In genomic region chr11:23428301-23428700, GRCm38 (mm10) we compare ENCODE assay signal across 21 mouse cellular contexts.
A peak's percentile ranks its signal among the peaks of the same experiment; 100 is the strongest.
DNase-seq lines count a peak whose midpoint lies in the region; ATAC-seq and TF ChIP-seq lines count a peak whose summit lies in the region.
"Had no signal": no experiment of that assay in that cellular context is flagged by ENCODE, and none has a peak within 500 bp of the region (broad histone marks: within the 10 kb centered on the region; RNA-seq: fewer than 3 reads in every experiment).

No protein-coding gene starts in this region.

- peaks cover 0 to 4% of the 10 kb centered on the region in 2 experiments; a peak in 3 of 4 replicates for H3K4me1 ChIP-seq in heart, embryonic 14.5 days (ENCODE audit: control insufficient read depth in 2 of 2, insufficient read depth in 2 of 2, low read length in 2 of 2)
- no peaks in the 10 kb centered on the region for H3K4me1 ChIP-seq in liver, embryonic 12.5 days
- H3K4me1 ChIP-seq: embryonic facial prominence, embryonic 13.5 days; forebrain, embryonic 12.5 days; hindbrain, embryonic 13.5 days; intestine, embryonic 15.5 days had no signal

- peak overlapping the region; percentile 51; the same call in 1 of the 2 replicates for H3K27ac ChIP-seq in gastrocnemius, adult 2 months
- peak overlapping the region in 1 of 2 experiments; percentile 27; a peak in 3 of 4 replicates for H3K27ac ChIP-seq in heart, embryonic 14.5 days (replicated peaks in 1 of 2; ENCODE audit: control insufficient read depth in 1 of 2, insufficient read depth in 1 of 2, low read depth in 2 of 2, low read length in 2 of 2)
- no peak overlapping the region for H3K27ac ChIP-seq in liver, embryonic 12.5 days
- H3K27ac ChIP-seq: embryonic facial prominence, embryonic 13.5 days; forebrain, embryonic 12.5 days; hindbrain, embryonic 13.5 days; intestine, embryonic 15.5 days had no signal

- DNase-seq in gastrocnemius, adult 2 months, result no peak
- DNase-seq in gastrocnemius, postnatal 36 days, result no peak
- DNase-seq in heart, adult 8-10 months (ENCODE audit: low spot score), result peak; percentile 19
- peak; percentile 31 to 52 for DNase-seq in heart, postnatal 10 days
- DNase-seq in cerebellum, postnatal 14 days, result no peak
- no peak for DNase-seq in frontal cortex, postnatal 10 days (ENCODE audit: low spot score in 2 of 2)
- DNase-seq: adrenal gland, postnatal 14 days; cerebellum, adult 11-12 months; cerebellum, adult 9-10 months; cerebellum, postnatal 36 days; forebrain, postnatal 0 days; gastrocnemius, postnatal 14 days; kidney, adult 18-20 months had no signal

- ATAC-seq in heart, embryonic 14.5 days (ENCODE audit: insufficient number of reproducible peaks, insufficient read depth, low FRiP score, low read depth), result 0 out of 2 replicates have a peak, but pooled peaks have one; percentile 43
- ATAC-seq in liver, embryonic 12.5 days, result no peak
- ATAC-seq: activated CD4-positive, CD25-positive, alpha-beta regulatory T cell, adult 4 months; forebrain, postnatal 0 days; intestine, embryonic 15.5 days; Patski had no signal

- WGBS in heart, embryonic 14.5 days, result 46% methylated on average over 6 of the region's 6 CpGs
- WGBS in liver, embryonic 12.5 days (ENCODE audit: insufficient replicate concordance), result 83% methylated on average over 6 of the region's 6 CpGs

- H3K4me2 ChIP-seq in heart, embryonic 14.5 days (ENCODE audit: low read length), result no peak overlapping the region
- no peak overlapping the region for H3K4me2 ChIP-seq in liver, embryonic 12.5 days
- H3K4me2 ChIP-seq: embryonic facial prominence, embryonic 13.5 days; forebrain, embryonic 12.5 days; hindbrain, embryonic 13.5 days; intestine, embryonic 15.5 days had no signal

- no peak overlapping the region for H3K9ac ChIP-seq in heart, embryonic 14.5 days (ENCODE audit: low read length)
- H3K9ac ChIP-seq in liver, embryonic 12.5 days, result no peak overlapping the region
- H3K9ac ChIP-seq: embryonic facial prominence, embryonic 13.5 days; forebrain, embryonic 12.5 days; forebrain, postnatal 0 days; hindbrain, embryonic 13.5 days; intestine, embryonic 15.5 days had no signal

- no peak for TF ChIP-seq CTCF in gastrocnemius, adult 2 months (IDR thresholded peaks at IDR 0.05)

- H3K27me3 ChIP-seq in heart, embryonic 14.5 days (ENCODE audit: control insufficient read depth, insufficient read depth, low read length), result no peaks in the 10 kb centered on the region
- H3K27me3 ChIP-seq in liver, embryonic 12.5 days (replicated peaks), result no peaks in the 10 kb centered on the region
- H3K27me3 ChIP-seq: embryonic facial prominence, embryonic 13.5 days; forebrain, embryonic 12.5 days; hindbrain, embryonic 13.5 days; intestine, embryonic 15.5 days; Patski had no signal

- H3K4me3 ChIP-seq in gastrocnemius, adult 2 months, result no peak overlapping the region
- no peak overlapping the region for H3K4me3 ChIP-seq in heart, embryonic 14.5 days (ENCODE audit: control insufficient read depth in 1 of 2, insufficient read depth in 1 of 2, low read depth in 1 of 2, low read length in 2 of 2)
- H3K4me3 ChIP-seq in liver, embryonic 12.5 days, result no peak overlapping the region
- H3K4me3 ChIP-seq: embryonic facial prominence, embryonic 13.5 days; forebrain, embryonic 12.5 days; hindbrain, embryonic 13.5 days; intestine, embryonic 15.5 days had no signal

- H3K36me3 ChIP-seq in heart, embryonic 14.5 days (ENCODE audit: control insufficient read depth, insufficient read depth, low read length), result peaks cover 72% of the 10 kb centered on the region
- H3K36me3 ChIP-seq in liver, embryonic 12.5 days, result peaks cover 74% of the 10 kb centered on the region

- intact Hi-C loops in gastrocnemius, adult 2 months (cut with DNase I), result no loop called here
- intact Hi-C loops in gastrocnemius, postnatal 36 days (cut with DNase I), result no loop called here
- intact Hi-C loops in heart, postnatal 10 days (cut with DNase I), result loop anchor here (5.0 kb wide), 1 partner anchor 796 kb away; no protein-coding TSS in a partner anchor

- no peaks in the 10 kb centered on the region for H3K9me3 ChIP-seq in heart, embryonic 14.5 days (ENCODE audit: control insufficient read depth, low read length)
- no peaks in the 10 kb centered on the region for H3K9me3 ChIP-seq in liver, embryonic 12.5 days (replicated peaks)
- H3K9me3 ChIP-seq: embryonic facial prominence, embryonic 13.5 days; forebrain, embryonic 12.5 days; hindbrain, embryonic 13.5 days; intestine, embryonic 15.5 days had no signal

Comparison
In these comparisons a context has a peak if more than half of its experiments do, and no peak if none do; other contexts are left out.
1. DNase-seq: peak in heart, adult 8-10 months (single experiment) and heart, postnatal 10 days (2 of 2); none in gastrocnemius, adult 2 months (single experiment), gastrocnemius, postnatal 36 days (0 of 2), cerebellum, postnatal 14 days (0 of 2) and frontal cortex, postnatal 10 days (0 of 2).